Mouse (Mus musculus) CH12.LX (cell line): ENCODE data around the gene Clcnka. TPM values are rescaled to one million over a fixed set of nuclear protein-coding genes. Genes with fewer than 3 reads are reported as not detected.

Source experiments
- DNase-seq: peaks from one replicate; pipeline ENCODE4 v3.0.0-alpha.2; 2013; ENCODE audit errors: extremely low read depth
- H3K27ac ChIP-seq: 2 replicates; pipeline ENCODE4 v1.5.1; 2012; ENCODE audit warnings: low read depth, mild to moderate bottlenecking, control low read depth, moderate library complexity; ENCODE audit not compliant: insufficient read depth
- H3K27me3 ChIP-seq: replicated peaks from 2 replicates; pipeline ENCODE3; 2012; ENCODE audit warnings: inconsistent platforms
- H3K36me3 ChIP-seq, 2 experiments: replicated peaks in 1 of 2; 2 replicates each; pipeline versions ENCODE3 to v1.6.1; 2012; ENCODE audit warnings: inconsistent platforms in 1 of 2, low read length in 1 of 2, mild to moderate bottlenecking in 1 of 2, mixed read lengths in 1 of 2, moderate library complexity in 1 of 2; ENCODE audit not compliant: control insufficient read depth in 1 of 2, insufficient read depth in 1 of 2
- H3K4me1 ChIP-seq, 2 experiments: 2 replicates each; pipeline ENCODE4 v1.6.1; 2012; ENCODE audit warnings: inconsistent platforms in 1 of 2, moderate library complexity in 1 of 2; ENCODE audit not compliant: insufficient read depth in 2 of 2, control insufficient read depth in 1 of 2
- H3K4me2 ChIP-seq: 2 replicates; pipeline ENCODE4 v1.6.1; 2012; ENCODE audit warnings: low read depth, mild to moderate bottlenecking, control low read depth; ENCODE audit not compliant: poor library complexity, insufficient read depth, severe bottlenecking
- H3K4me3 ChIP-seq, 3 experiments: fragments of 150-350 bp in 1 of 3; sonication (generic) in 1 of 3; replicated peaks in 1 of 3; 2 replicates each; pipeline versions ENCODE3 to v1.5.1; 2011 to 2012; ENCODE audit warnings: low read depth in 2 of 3, low read length in 2 of 3, mild to moderate bottlenecking in 2 of 3, moderate library complexity in 2 of 3, control low read depth in 1 of 3, improper control_type of control experiment in 1 of 3, inconsistent platforms in 1 of 3, mixed read lengths in 1 of 3; ENCODE audit not compliant: poor library complexity in 1 of 3
- H3K79me2 ChIP-seq: replicated peaks from 2 replicates; pipeline ENCODE4 v1.6.1; 2012; ENCODE audit warnings: mild to moderate bottlenecking, moderate library complexity; ENCODE audit not compliant: control insufficient read depth, poor library complexity, insufficient read depth, severe bottlenecking; ENCODE audit errors: extremely low read depth
- H3K9ac ChIP-seq: 2 replicates; pipeline ENCODE4 v1.6.1; 2012; ENCODE audit warnings: low read depth, mild to moderate bottlenecking, control low read depth, moderate library complexity; ENCODE audit not compliant: insufficient read depth
- H3K9me3 ChIP-seq: replicated peaks from 2 replicates; pipeline ENCODE3; 2012; ENCODE audit warnings: low read length, inconsistent platforms, mixed read lengths
- CHD1 ChIP-seq: IDR thresholded peaks from 2 replicates; pipeline ENCODE4 v1.6.1; 2012; ENCODE audit warnings: low read depth, low read length, improper control_type of control experiment, inconsistent platforms
- CHD2 ChIP-seq: IDR thresholded peaks from 2 replicates; pipeline ENCODE4 v1.6.1; 2011; ENCODE audit warnings: low read length, improper control_type of control experiment
- CTCF ChIP-seq, 2 experiments: IDR thresholded peaks in 1 of 2; conservative IDR thresholded peaks in 1 of 2; 2 replicates each; pipeline ENCODE4 v1.5.1; 2011 to 2012; ENCODE audit warnings: low read depth in 2 of 2, low read length in 2 of 2, improper control_type of control experiment in 1 of 2, inconsistent platforms in 1 of 2, mild to moderate bottlenecking in 1 of 2, moderate library complexity in 1 of 2
- ETS1 ChIP-seq: conservative IDR thresholded peaks from 2 replicates; pipeline ENCODE4 v1.6.1; 2012; ENCODE audit warnings: low read depth, mild to moderate bottlenecking, inconsistent platforms, low read length, improper control_type of control experiment, moderate library complexity
- GABPA ChIP-seq: IDR thresholded peaks from 2 replicates; pipeline ENCODE4 v1.6.1; 2012; ENCODE audit warnings: low read depth, low read length, improper control_type of control experiment, inconsistent platforms; ENCODE audit not compliant: insufficient replicate concordance
- HCFC1 ChIP-seq: IDR thresholded peaks from 2 replicates; pipeline ENCODE4 v1.6.1; 2012; ENCODE audit warnings: low read depth, mild to moderate bottlenecking, inconsistent platforms, low read length, improper control_type of control experiment
- IRF4 ChIP-seq: IDR thresholded peaks from 2 replicates; pipeline ENCODE4 v1.6.1; 2014; ENCODE audit warnings: low read depth, mild to moderate bottlenecking, inconsistent platforms, low read length, improper control_type of control experiment
- JUND ChIP-seq: conservative IDR thresholded peaks from 2 replicates; pipeline ENCODE4 v1.6.1; 2011; ENCODE audit warnings: low read depth, low read length, improper control_type of control experiment
- KAT2A ChIP-seq: IDR thresholded peaks from 2 replicates; pipeline ENCODE4 v1.6.1; 2012; ENCODE audit warnings: low read length, improper control_type of control experiment, inconsistent platforms; ENCODE audit not compliant: insufficient replicate concordance
- MAX ChIP-seq: IDR thresholded peaks from 2 replicates; pipeline ENCODE4 v1.6.1; 2011; ENCODE audit warnings: low read length, improper control_type of control experiment
- MAZ ChIP-seq: IDR thresholded peaks from 2 replicates; pipeline ENCODE4 v1.6.1; 2012; ENCODE audit warnings: low read depth, mild to moderate bottlenecking, inconsistent platforms, low read length, improper control_type of control experiment, moderate library complexity
- MXI1 ChIP-seq: IDR thresholded peaks from 2 replicates; pipeline ENCODE4 v1.6.1; 2011; ENCODE audit warnings: mild to moderate bottlenecking, low read depth, low read length, improper control_type of control experiment
- MYC ChIP-seq: IDR thresholded peaks from 2 replicates; pipeline ENCODE4 v1.6.1; 2011; ENCODE audit warnings: low read depth, mild to moderate bottlenecking, improper control_type of control experiment, low read length
- NELFE ChIP-seq: IDR thresholded peaks from 2 replicates; pipeline ENCODE4 v1.6.1; 2011; ENCODE audit warnings: low read depth, low read length, improper control_type of control experiment
- NRF1 ChIP-seq: IDR thresholded peaks from 2 replicates; pipeline ENCODE4 v1.6.1; 2014; ENCODE audit warnings: low read depth, mild to moderate bottlenecking, inconsistent platforms, low read length, improper control_type of control experiment, moderate library complexity
- POLR2AphosphoS2 ChIP-seq: IDR thresholded peaks from 2 replicates; pipeline ENCODE4 v1.6.1; 2011; ENCODE audit warnings: low read depth, low read length, improper control_type of control experiment
- RAD21 ChIP-seq: IDR thresholded peaks from 2 replicates; pipeline ENCODE4 v1.6.1; 2011; ENCODE audit warnings: low read depth, mild to moderate bottlenecking, low read length, improper control_type of control experiment, moderate library complexity
- SMC3 ChIP-seq: IDR thresholded peaks from 2 replicates; pipeline ENCODE4 v1.6.1; 2011; ENCODE audit warnings: low read depth, low read length, improper control_type of control experiment
- TBP ChIP-seq: conservative IDR thresholded peaks from 2 replicates; pipeline ENCODE4 v1.6.1; 2011; ENCODE audit warnings: low read depth, low read length, improper control_type of control experiment
- TCF12 ChIP-seq: IDR thresholded peaks from 2 replicates; pipeline ENCODE4 v1.6.1; 2014; ENCODE audit warnings: low read depth, mild to moderate bottlenecking, inconsistent platforms, low read length, improper control_type of control experiment
- USF1 ChIP-seq: IDR thresholded peaks from 2 replicates; pipeline ENCODE4 v1.6.1; 2014; ENCODE audit warnings: low read depth, mild to moderate bottlenecking, inconsistent platforms, low read length, improper control_type of control experiment
- USF2 ChIP-seq: conservative IDR thresholded peaks from 2 replicates; pipeline ENCODE4 v1.6.1; 2011; ENCODE audit warnings: low read depth, low read length, improper control_type of control experiment
- ZC3H11A ChIP-seq: IDR thresholded peaks from 2 replicates; pipeline ENCODE4 v1.6.1; 2012; ENCODE audit warnings: low read depth, mild to moderate bottlenecking, inconsistent platforms, low read length, improper control_type of control experiment
- ZKSCAN1 ChIP-seq: IDR thresholded peaks from 2 replicates; pipeline ENCODE4 v1.6.1; 2012; ENCODE audit warnings: low read depth, inconsistent platforms, low read length, improper control_type of control experiment, borderline replicate concordance
- dilution Hi-C: fragments of 300-500 bp; cut with MboI; formaldehyde crosslinking; loops from 2 replicates; pipeline ENCODE4 v1.14.3; 2020; ENCODE audit warnings: low sequenced_read_pairs; ENCODE audit not compliant: extremely low pct_unique_long_range_greater_than_20kb, extremely low pct_ligation_motif_present
- in situ Hi-C: fragments of 300-500 bp; cut with MboI; formaldehyde crosslinking; loops from 3 replicates; pipeline ENCODE4 v1.14.3; 2019; ENCODE audit warnings: low sequenced_read_pairs, low pct_ligation_motif_present, low pct_unique_long_range_greater_than_20kb, mixed read lengths
- polyA plus RNA-seq: library from polyadenylated mRNA; unstranded; fragments of >175 nt; gene quantifications from 2 replicates; pipeline ENCODE4 v1.2.1, GENCODE M21; 2012; ENCODE audit warnings: low read depth; ENCODE audit not compliant: insufficient read length
- total RNA-seq, 2 experiments: library from RNA; depleted of rRNA; stranded (reverse); fragments of 300-350 nt in 1 of 2; fragments of >200 nt in 1 of 2; gene quantifications; 2 replicates each; pipeline ENCODE4 v1.2.3; 2012 to 2014

Clcnka gene
- total and polyA plus RNA-seq, 3 experiments: not detected

GRCm38 (mm10) chr4:141394751-141395150 is 3.8 kb downstream of the Clcnka start:
- Histone ChIP-seq H3K4me3 (no peak overlapping the region), H3K36me3 (no peaks in the 10 kb centered on the region), H3K79me2 (no peaks in the 10 kb centered on the region), H3K4me1 (no peaks in the 10 kb centered on the region; a peak in 1 of 4 replicates), H3K27ac (no peak overlapping the region), H3K9ac (no peak overlapping the region), H3K4me2 (no peak overlapping the region), H3K27me3 (peaks cover 55% of the 10 kb centered on the region), H3K9me3 (no peaks in the 10 kb centered on the region)
- in situ Hi-C loops (loop anchor here (10.0 kb wide), 1 partner anchor 440 kb away; no protein-coding TSS in a partner anchor), dilution Hi-C loops (no loop called here)
- no peak for TF ChIP-seq USF2
- TF ChIP-seq MXI1: no peak
- TF ChIP-seq RAD21: no peak
- TF ChIP-seq POLR2AphosphoS2: no peak
- no peak for TF ChIP-seq ETS1
- TF ChIP-seq IRF4: no peak
- no peak for TF ChIP-seq ZKSCAN1
- TF ChIP-seq CTCF (conservative IDR thresholded peaks at IDR 0.05 in 1 of 2, IDR thresholded peaks at IDR 0.05 in 1 of 2; ENCODE audit: low read depth in 2 of 2, low read length in 2 of 2): no peak
- no peak for TF ChIP-seq GABPA
- no peak for TF ChIP-seq MAZ
- no peak for TF ChIP-seq USF1
- no peak for TF ChIP-seq MAX
- TF ChIP-seq KAT2A: no peak
- no peak for TF ChIP-seq SMC3
- TF ChIP-seq MYC: no peak
- TF ChIP-seq NELFE: no peak
- DNase-seq: no peak

GRCm38 (mm10) chr4:141391293-141391692 is 7.2 kb downstream of the Clcnka start:
- Histone ChIP-seq H3K9ac (no peak overlapping the region), H3K79me2 (no peaks in the 10 kb centered on the region), H3K9me3 (no peaks in the 10 kb centered on the region), H3K4me2 (no peak overlapping the region)
- TF ChIP-seq TBP: no peak
- no peak for TF ChIP-seq MYC
- TF ChIP-seq USF1: no peak
- no peak for TF ChIP-seq NRF1
- TF ChIP-seq TCF12: no peak
- TF ChIP-seq IRF4: no peak
- no peak for TF ChIP-seq SMC3
- TF ChIP-seq RAD21: no peak
- no peak for TF ChIP-seq NELFE
- TF ChIP-seq CHD2: no peak
- no peak for TF ChIP-seq CHD1
- no peak for TF ChIP-seq USF2
- TF ChIP-seq ZC3H11A: no peak
- no peak for TF ChIP-seq HCFC1
- no peak for TF ChIP-seq JUND
- TF ChIP-seq MAX: no peak
- TF ChIP-seq, all 38 proteins: peak for 0
- H3K36me3 ChIP-seq: no peaks in the 10 kb centered on the region
- DNase-seq: no peak
- in situ Hi-C loops: loop anchor here (10.0 kb wide), 1 partner anchor 444 kb away; no protein-coding TSS in a partner anchor
- dilution Hi-C loops: no loop called here
- no peak overlapping the region for H3K27ac ChIP-seq
- H3K4me1 ChIP-seq: peaks cover 0 to 4% of the 10 kb centered on the region in 2 experiments
- no peak overlapping the region for H3K4me3 ChIP-seq
- H3K27me3 ChIP-seq: peaks cover 44% of the 10 kb centered on the region
